Mouse (Mus musculus): ENCODE results near the gene Apoe.

Apoe gene

DNA sequence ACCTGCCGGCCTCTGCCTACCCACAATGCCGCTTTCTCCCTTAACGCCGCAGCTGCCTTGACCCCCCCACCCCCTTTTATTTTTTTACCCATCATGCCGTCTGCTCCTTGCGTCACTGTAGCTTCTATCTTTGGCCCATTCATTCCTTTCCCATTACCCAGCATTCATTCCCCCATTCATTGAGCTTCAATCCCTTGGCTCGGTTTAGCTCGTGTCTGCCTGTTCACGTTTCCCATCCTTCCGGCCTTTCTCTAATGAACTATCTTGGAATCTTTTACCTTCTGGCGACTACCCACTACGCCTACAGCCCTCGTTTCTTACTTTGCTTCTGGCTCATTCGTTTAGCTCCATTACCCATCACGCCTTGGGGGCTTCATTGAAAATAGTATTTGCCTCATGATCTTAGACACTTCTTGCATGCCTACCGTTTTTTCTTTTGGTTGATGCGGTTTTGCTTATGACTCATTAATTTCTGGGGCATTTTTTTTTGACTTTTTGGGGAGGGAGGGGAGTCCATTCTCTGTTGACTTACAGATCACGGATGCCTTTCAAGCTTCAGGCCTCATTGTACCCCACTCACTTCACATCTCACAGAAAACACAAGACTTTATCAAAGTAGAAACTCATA, 17.2 kb upstream of the Apoe start:
- DNase-seq (ENCODE audit: low read depth, low spot score): no peak

DNA sequence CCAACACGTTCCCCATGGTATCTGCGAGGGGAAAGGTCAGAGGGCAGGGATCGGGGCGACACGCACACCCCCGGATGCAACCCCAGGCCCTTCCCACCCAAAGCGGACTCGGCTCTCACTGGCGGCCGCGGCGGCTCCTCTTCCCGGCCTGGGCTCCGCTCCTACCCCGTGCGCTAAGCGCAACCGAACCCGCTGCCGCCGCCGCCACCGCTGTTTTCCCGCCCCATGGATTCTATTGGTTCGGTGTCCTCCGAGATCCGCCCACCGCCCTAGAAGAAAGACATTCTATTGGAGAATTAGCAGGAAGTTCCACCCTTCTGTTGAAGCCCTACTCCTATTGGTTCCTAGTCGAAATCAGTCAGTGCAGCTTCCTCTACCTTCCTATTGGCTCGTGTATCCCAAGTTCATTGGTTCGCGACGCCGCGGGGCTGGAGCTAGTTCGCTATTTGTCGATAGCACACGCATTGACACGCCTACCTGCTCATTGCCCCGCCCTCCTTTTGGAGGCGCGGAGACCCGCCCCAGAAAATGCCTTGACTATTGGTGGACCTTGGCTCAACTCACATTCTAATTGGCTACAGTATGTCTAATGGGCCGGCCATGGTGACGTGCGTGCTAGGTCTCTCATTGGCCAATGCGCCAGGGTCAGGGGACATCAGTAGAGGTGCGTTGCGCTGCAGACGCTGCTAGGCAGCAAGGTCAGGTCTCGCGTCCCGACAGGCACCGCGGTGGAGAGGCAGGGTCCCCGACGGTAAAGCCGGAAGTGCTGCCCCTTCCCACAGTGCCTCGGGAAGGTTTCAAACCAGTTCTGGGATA, 16.5 kb upstream of the Apoe start, which contains the start of gene Tomm40:
Gene Tomm40, minus strand, starts transcription at position 200 of the 816 bp plus-strand sequence.
- peak; percentile 100 for DNase-seq (ENCODE audit: low read depth, low spot score)

DNA sequence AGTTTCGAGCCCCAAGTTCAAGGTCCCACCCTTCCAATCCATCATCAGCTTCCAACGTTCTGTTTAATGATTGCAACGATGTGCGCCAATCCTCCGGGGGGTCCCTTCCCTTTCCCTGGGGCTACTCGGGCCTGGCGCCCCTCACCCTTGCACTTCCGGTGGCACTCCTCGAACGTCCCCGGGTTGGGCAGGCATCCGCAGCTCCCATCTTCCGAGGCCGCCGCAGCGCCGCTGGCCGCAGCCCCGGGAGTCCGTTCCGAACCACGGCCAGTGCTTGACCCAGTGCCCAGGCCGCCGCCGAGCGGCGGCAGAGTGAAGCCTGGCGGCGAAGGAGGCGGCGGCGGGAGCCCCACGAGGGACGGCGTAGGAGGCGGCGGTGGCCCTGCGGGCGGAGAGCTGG, 15.8 kb upstream of the Apoe start:
- DNase-seq (ENCODE audit: low read depth, low spot score): no peak

DNA sequence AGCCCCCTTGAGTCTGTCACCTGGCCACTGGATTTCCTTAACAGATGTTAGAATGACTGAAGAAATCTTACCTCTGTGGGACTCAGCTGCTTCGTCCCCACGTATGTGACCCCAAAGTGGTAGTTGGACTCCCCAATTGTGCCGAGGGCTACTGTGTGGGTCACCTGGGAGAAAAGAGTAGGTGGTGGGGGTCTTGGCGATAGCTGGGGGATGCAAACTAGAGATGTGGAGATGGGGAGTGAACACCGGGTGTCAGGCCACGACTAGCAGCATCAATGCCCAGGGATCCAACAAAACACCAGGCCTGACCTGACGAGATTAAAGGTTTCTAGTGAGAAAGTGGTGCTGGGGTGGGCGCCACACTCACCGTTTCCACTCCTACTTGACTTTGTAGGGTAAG, 14.6 kb upstream of the Apoe start:
- no peak for DNase-seq (ENCODE audit: low read depth, low spot score)

DNA sequence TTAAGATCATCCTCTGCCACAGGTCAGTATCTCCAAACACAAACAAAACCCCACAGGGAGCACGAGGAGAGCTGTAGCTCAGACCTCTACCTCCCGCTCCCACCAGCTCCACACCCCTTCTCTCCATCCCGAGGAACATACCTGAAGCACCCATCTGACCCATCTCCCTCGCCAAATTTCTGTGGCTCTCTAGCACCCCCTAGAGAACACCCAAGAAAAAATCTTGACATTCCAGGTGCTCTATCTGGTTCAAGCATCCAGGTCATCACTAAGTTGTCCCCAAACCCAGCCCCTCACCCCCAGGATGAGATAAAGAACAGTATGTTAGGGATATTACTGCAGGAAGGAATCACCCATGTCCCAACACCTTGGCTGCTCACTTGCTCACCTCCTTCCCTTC, 14.2 kb upstream of the Apoe start:
- no peak for DNase-seq (ENCODE audit: low read depth, low spot score)

DNA sequence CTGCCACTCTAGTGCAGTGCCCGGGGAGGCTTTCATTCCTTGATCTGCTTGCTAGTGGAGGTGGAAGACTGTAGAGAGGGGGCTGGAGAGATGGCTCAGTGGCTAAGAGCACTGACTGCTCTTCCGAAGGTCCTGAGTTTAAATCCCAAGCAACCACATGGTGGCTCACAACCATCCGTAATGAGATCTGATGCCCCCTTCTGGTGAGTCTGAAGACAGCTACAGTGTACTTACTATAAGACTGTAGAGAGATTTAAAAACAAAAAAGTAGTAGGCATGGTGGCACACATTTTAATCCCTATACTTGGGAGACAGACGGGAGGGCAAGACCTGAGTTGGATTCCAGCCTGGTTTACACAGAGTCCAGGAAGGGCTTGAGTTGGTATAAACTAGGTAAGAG, 13.4 kb upstream of the Apoe start:
- no peak for DNase-seq (ENCODE audit: low read depth, low spot score)

DNA sequence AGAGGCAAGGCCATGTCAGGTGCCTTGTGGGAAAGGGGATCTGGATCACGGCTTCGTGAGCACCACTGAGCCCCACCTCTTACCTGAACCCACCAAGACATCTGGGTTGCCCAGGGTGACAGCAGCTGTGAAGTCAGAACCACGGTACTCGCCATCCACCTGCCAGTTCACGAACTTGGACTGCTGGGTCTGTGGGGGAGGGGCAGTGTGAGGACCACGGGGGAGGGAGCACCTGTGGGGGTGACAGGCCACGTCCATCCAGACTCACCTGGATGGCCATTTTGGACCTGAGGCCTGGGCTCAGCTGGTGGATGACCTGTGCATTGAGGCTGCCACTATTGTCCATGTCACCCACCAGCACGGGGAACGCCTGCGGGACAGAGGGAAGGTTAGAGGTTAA, 11.7 kb upstream of the Apoe start:
- no peak for DNase-seq (ENCODE audit: low read depth, low spot score)

DNA sequence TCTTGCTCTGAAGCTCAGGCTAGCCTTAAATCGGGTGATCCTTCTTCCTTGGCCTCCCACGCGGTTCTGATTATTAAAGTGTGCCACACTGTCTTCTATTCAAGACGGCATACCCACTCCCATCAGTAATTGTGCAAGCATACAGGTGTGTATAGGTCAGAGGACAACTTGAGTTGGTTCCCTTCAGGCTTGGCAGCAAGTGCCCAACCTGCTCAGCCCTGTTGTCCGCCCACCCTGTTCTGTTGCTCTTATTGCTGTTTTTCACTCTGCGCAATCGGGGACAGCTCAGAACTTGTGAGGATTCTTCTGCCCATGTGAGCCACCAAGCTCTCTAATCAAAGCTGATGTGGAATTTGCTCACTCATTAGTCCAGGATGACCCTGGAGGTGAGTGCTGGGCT, 6.3 kb upstream of the Apoe start:
- no peak for DNase-seq (ENCODE audit: low read depth, low spot score)

DNA sequence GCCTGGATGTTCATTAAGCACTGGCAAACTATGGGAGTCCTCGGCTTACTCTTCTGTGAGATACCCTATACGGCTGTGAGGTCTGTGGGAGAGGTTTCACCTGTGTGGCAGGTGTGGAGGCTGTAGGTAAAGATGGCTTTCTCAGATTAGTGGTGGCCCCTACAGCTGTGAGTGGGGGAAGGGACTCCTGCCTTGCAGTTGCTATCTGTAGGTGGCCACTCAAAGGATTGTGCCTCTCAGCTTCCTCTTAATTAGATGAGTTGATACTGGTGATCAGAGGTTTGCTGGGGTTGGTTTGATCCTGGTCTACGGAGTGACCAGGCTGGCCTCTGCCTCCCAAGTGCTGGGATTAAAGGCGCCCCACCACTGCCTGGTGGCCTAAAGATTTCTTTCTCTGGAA, 5.5 kb upstream of the Apoe start:
- no peak for DNase-seq (ENCODE audit: low read depth, low spot score)

DNA sequence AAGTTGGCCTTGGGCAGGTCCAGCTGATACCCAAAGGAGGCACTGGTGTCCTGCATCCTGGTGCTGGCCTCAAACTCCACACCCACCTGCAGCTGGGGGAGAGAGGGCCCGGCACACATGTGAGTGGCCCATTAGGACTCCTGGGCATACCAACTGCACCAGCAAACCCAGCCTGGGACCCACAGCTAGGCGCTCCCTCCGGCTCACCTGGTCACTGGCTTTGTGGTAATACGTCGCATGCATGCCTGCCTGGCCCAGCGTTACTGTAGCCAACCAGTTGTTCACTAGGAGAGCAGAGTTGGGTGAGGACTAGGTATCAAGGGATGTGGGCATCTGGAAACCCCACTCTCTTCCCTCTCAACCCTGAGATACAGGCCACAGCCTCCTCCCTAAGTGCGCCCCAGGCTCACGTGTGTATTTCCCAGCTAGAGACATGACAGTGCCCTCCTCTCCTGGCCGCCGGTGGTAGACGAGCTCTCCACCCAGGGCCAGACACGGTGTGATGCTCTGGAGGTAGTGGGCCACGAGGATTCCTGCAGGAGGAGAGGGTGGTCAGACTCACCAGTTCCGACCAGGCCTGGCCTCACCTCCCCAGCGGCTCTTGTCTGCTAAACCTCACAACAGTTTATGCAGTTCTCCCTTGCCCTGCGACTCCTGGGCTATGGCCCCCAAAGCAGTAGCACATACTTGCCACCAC, 4.0 kb upstream of the Apoe start:
- no peak for DNase-seq (ENCODE audit: low read depth, low spot score)

DNA sequence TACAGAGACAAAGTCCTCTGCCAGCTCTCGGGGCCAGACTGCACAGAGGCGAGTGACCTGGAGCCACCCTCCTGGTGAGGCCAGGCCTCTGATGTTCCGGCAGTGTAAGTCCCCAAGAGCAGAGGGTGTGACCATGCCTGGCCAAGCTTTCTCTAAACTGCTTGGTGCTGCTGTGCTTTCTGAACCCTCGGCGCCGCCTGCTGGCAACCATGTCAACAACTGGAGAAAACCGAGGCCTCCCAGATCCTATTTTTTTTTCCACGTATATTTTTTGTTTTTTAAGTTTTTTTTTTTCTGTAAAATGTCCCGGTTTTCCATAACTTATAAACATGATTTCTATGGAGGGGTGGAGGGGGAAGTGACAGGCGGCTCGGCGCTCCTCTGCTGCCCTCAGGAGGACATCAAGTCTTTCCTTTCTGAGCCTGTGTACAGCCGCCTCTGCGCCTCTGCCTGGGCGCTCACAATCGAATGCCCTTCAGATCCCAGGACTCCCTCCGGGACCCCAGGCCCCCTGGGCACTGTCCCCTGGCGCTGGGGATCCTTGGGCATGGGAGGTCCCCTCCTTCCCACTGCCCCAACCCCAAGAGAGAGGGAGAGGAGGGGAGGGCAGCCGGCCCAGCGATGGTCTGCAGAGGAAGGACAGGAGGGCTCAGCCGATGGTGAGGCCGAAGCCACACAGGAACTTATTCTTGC, 2.2 kb upstream of the Apoe start:
- no peak for DNase-seq (ENCODE audit: low read depth, low spot score)

DNA sequence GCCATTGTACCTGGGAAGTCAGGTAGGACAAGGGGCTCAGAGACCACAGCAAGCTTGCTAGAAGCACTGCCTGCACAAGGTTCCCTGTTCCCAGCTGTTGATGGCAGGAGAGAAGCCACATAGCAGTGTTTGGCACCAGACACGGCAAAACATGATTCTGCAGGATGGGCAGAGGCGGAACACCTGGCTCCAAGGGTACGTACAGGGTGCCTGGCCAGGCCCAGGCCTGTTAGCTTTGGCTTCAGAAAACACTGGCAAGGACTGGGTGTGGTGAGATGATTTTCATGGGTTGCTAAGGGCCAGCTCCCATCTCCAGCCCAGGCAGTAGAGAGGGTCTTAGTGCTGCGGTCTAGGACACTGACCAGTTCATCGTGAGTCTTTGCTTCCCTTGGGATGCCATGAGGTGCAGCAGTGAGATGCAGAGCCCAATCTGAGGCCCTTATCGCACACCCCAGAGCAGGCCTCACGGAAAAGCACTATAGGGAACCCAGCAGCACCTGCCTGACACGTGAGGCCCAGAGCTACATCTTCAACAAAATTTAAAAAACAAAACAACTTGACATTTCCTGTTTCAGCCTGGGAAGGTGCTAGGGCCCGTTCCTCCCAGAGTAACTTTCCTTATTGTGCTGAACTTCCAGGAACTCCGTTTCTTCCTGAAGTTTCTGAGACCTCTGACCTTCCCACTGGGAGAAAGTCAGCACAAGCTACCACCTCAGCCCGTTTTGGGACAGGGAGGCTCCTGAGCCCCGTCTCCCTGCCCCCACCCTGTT, 1.5 kb upstream of the Apoe start:
- no peak for DNase-seq (ENCODE audit: low read depth, low spot score)

DNA sequence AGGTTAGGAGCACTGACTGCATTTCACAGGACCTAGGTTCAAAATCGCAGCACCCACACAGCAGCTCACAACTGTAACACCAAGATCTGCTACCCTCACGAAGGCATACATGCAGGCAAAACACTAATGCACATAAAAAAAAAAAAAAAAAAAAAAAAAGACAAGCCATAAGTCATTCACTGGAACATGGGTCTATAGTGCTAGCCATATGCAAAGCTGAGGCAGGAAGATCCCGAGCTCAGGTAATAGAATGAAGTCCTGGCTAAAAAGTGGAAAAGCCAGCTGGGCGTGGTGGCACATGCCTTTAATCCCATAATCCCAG, 800 bp upstream of the Apoe start:
- DNase-seq (ENCODE audit: low read depth, low spot score): no peak

DNA sequence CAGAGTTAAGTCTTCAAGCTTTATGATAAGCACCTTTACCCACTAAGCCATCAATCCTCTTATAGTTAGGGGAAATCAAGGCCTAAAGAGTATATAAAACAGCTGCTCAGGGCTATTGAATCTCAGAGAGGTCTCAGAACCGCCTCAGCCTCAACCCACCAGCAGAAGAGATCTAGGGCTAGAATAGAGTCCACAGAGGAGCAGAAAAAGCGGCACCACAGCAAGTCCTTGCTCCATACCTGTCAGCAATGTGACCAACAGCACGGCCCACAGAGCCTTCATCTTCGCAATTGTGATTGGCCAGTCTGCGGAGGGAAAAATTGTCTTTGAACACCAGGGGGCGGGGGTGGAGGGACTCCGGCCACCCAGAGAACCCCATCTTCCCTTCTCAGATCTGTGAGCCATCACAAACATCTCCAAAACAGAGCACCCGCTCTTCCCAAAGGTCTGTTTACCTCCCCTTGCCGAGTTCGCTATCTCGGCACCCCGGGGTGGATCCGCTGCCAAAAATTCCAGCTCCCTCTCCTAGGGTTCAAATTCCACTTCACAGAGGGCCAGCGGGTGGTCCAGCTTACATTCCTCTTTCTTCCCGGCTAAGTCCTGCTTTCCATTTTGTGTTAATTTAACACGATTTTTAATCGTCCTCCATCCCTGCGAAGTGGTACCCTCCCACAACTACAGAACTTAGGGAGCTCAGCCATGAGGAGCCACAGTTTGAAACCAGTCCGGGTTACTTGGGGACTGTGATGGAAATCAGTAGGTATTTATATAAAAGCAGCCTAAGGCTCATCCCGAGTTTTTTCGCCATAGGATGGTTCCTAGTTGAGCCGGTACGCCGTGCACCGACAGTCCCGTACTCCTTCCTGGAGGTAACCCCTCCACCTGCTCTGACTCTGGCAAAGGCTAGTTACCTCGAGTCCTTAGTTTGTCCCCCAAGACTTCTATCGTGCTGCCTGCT, 760 bp downstream of the Apoe start:
- no peak for DNase-seq (ENCODE audit: low read depth, low spot score)

DNA sequence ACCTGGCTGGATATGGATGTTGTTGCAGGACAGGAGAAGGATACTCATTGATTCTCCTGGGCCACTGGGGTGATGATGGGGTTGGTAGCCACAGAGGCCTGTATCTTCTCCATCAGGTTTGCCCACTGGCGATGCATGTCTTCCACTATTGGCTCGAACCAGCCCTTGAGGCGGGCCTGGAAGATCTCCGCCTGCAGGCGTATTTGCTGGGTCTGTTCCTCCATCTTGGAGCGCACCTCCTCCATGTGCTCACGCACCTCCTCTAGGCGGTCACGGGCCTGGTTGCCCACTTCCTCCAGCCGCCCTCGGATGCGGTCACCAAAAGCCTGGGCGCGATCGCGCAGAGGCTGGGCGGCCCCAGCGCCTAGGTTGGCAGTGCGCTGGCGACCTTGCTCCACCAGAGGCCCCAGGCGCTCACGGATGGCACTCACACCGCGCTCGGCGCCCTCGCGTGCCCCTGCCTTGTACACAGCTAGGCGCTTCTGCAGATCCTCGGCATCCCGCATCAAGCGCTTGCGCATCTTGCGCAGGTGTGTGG, 2.6 kb downstream of the Apoe start:
- DNase-seq (ENCODE audit: low read depth, low spot score): no peak

DNA sequence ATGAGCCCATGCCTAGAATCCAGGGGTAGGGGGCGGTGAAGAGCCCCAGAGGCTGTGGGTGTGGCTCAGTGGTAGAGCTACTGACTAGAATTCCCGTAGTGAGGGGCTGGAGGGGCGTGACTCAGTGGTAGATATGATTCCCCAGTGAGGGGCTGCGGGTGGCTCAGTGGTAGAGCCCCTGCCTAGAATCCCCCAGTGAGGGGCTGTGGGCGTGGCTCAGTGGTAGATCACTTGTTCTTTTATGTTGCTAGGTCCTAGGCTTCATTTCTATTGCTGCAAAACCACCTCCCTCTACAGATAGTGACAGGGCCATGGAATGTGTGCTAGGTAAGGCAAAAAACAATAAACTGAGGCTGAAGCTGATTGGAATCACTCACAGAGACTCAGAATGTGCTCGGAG, 3.1 kb downstream of the Apoe start:
- no peak for DNase-seq (ENCODE audit: low read depth, low spot score)

DNA sequence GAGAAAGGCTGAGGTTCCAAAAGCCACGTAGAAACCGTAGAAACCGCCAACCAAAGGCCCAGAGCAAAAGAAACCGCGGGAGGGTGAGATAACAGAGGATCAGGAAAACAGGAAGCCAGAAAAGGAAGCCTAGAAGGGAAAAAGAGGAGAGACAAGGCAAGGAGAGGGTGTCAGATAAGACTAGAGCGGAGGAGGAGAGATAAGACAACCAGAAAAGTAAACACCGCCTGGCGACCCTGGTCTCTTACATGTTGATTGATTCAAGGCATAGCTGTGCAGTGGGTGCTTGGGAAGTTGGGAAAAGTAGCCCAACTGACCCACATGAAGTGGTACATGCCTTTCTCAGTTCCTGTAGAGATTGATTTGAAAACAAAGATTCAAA, 3.8 kb downstream of the Apoe start:
- no peak for DNase-seq (ENCODE audit: low read depth, low spot score)

DNA sequence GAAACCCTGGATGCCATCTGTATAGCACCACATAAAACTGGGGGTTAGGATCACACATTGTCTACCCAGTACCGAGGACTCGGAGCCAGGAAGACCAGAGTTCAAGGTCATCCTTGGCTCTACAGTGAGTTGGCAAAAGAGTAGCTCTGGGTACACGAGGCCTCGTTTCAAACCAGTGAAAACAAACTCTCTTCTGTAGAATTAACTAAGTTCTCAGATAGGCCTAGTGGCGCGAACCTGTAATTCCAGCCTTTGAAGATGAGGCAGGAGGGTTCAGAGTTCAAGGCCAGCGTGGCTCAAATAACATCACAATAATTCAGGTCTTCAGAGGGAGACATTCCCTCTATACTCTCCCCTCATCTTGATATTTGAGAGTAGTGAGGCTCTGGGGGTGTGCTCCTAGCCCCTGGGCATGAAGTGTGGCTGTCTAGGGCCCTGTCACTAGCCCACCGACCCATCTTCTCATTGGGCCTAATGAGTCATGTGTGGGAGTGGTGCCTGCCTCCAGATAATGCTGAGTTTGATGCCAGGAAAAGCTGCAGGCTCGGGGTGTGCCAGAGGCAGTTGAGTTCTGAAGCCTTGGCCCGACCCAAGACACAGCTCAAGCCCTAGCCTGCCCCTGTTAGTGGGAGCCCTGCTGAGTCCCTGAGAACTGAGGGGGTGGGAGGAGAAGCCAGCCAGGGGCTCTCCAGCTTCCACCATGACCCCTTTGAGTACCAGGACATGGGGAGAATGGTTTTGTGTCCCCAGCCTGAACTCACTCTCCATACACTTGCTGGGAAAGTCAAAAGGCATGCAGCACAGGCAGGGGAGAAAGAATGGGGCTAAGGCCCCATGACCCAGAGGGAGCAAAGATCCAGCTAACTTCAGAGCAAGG, 4.4 kb downstream of the Apoe start:
- no peak for DNase-seq (ENCODE audit: low read depth, low spot score)

DNA sequence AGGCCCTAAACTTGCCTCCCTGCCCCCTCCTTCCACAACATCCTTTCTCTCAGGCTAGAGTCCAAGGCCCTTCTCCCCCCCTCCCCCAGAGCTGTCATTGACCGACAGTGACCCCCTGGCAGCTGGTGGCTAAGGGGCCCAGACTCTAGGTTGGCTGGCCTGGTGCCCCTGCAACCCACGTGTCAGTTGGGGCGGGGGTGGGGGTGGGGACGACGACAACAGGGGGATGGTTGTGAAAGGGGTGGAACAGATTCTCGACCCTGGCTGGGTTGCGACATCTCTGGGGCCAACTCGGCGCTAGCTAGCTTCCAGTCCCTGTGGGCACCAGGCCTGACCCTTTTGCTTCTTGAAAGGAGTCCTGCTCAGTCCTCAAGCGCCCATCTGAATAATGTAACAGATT, 5.6 kb downstream of the Apoe start:
- DNase-seq (ENCODE audit: low read depth, low spot score): no peak

All from c-Kit-negative CD71-positive TER-119-positive erythroid progenitor cells, embryonic 14.5 days (primary cell).